Mouse (Mus musculus) small intestine, adult 2 months (tissue): Measurements from ENCODE around the gene Noc3l.

Experiments used
- CTCF ChIP-seq: fragments of 200-500 bp; IDR thresholded peaks from 2 replicates; pipeline ENCODE4 v1.5.1; 2012; ENCODE audit warnings: low read depth, mild to moderate bottlenecking, control low read depth, inconsistent platforms, low read length, moderate library complexity, mixed read lengths; ENCODE audit not compliant: insufficient replicate concordance, insufficient read length; ENCODE audit errors: extremely low read depth
- POLR2A ChIP-seq: fragments of 200-500 bp; IDR thresholded peaks from 2 replicates; pipeline ENCODE4 v1.6.1; 2012; ENCODE audit warnings: low read depth, mild to moderate bottlenecking, control low read depth, inconsistent platforms, low read length, moderate library complexity

DNA sequence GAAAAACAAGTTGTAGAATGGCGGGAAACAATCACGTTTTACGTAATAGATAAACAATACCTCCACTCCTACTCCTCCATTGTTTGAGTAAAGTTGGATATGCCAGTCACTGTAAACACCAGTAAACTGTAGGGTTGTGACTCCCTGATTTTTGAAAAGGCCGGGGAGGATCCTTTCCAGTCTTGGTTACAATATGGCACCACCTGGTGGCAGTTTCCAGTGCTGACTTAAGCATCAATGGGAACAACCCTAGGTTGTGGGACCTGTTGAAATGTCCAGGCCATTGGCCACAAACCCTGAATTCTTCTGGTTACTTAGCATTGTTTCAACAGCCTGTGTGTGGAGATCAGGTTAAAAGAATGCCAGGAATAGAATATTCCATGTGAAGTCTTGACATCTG, 43.5 kb downstream of the Noc3l start:
- TF ChIP-seq POLR2A (no peak), CTCF (peak; percentile 27; the same call in 1 of the 2 replicates)
